Mouse (Mus musculus) urinary bladder, postnatal 25 days (tissue): Measurements from ENCODE around the gene Eml6.
"Not testable (repeated sequence)": the region's sequence is repeated elsewhere in the genome, so short reads cannot be mapped to it uniquely, and the experiment has no call there.

ENCODE experiments used
- DNase-seq: peaks from one replicate; pipeline ENCODE4 v3.0.0; 2022; ENCODE audit warnings: low spot score

Eml6 gene

DNA sequence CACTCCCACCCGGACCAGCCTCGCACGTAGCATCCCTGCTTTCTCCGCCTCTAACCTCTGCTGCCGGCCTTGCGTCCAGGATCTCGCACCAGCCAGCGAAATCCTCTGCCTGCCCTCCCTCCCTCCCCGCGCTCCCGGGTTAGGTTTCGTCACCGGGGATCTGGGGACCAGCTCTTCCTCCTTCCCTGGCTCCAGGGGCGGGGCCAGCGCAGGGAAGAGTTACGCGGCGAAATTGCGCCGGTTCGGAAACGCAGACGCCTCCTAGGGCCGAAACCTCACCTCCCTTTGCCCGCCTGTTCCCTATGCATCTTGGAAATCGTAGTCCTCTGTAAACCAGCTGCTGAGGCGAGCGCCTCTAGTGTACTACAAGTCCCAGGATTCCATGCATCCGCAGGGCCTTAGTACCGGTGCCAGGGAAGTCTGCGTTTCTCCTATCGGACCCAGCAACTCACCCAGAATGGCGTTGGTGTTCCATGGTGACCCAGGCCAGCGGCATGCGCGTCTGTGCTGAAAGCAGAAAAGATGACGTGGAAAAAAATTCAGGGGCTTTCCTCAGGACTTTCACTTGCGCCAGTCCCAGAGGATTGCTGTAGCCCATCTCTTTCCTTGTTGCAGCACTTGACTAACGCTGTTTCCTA is at the start of gene Eml6:
TSS of gene Eml6 (minus strand) at position 199 of the 638 bp plus-strand sequence.
- DNase-seq: peak; percentile 85

DNA sequence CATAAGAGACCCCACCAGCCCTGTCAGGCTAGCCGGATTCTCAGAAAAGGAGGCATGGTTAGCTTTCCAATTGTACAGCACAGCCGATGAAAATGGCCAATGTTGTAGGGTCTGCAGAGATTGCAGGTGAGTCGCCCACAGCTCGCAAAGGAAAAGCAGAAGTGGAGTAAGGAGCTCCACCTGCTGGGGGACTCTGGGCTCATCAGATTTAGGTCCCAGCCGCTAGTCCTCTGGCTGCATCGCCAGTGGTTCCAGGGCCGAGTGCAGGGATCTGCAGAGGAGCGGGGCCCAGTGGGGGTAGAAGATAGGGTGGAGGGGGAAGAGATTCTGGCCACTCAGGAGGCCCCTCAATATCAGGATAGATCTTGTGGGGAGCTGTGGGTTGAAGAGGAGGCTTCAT is 31.5 kb upstream of the Eml6 start:
- no peak for DNase-seq

DNA sequence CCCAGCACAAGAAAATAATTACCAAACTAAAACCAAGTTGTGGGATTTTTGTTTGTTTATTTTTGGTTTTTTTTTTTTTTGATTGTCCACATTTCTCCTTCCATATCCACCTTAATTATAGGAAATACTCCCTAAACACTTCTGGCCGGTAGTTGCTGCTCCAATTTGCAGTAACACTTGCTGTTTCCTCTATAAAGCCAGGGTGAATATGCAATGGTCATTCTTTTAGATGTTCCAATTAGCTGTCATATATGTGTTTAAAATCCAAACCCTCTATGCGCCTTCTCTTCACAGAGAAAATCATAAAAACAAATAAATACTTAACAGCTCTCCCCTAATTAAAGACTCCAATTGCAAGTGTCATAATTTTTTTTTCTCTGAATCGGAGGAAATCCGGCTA is 689 bp downstream of the Eml6 start:
- no peak for DNase-seq

DNA sequence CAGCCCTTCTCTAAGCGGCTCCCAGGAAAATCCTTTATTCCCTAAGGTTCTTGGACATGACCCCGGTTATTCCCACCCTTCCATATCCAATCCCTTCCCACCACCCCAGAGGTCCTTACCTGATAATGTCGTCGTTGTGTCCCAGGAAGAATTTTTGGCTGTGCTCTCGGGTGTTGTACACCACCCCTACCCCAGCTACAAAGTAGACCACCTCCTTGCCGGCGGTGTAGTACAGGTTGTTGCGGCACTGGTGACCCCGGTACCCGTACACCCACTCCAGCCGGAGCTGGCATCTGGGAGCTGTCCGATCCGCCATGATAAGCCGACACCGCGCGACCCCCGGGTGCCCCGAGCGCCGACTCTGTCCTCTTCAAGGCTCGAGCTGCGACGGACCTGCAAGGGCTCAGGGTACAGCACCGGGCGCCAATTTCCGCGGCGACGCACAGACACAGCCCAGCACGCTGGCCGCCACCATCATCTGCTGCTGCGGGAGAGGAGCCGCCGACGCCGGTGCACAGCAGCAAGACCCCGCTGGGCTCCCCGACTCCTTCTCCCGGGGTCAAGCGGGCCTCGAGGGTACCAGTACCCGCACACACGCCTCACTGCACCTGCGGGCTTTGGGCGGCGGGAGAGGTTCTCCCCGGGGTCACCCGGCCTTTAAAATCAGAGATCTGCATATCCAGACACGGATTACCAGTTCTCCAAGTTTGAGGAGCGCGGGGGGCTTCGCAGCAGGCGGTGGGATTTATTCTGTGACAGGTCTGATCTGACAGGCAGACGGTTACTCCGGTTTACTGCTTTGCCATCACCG is 1.4 kb downstream of the Eml6 start:
- DNase-seq: peak; percentile 27

DNA sequence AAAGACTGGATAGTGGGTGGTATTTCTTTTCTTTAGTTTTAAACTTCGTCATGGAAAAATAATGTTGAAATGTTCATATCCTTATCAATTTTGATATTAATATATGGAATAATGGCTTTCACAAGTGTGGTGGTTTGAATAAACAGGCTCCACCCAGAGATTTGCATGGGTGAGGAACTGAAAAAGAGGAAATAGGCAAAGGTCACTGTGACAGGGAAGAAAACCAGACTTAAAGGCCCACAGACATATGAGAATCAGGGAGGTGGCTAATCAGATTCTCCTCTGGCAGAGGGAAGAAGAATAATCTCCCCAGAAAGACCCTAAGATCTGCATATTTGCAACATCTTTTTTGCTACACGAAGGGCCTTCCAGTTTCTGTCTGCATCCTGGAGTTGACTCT is 39.6 kb downstream of the Eml6 start:
- no peak for DNase-seq

DNA sequence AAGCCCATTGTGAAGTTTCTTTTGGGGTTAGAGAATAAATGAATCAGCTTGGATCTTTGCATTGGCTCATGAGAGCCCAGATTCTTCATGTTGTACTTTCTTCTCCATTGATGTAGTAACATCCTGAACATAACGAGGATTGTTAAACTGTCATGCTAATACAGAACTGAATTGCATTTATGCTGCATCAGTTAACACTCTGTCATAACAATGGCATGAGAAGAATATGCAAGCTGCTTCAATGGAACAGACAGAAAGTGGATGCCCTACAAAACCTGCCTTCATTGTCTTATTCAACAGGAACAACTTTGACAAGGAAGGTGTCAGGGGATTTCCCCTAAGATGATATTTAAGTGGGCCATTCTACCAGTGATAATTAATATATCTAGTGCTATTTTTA is 57.0 kb downstream of the Eml6 start:
- DNase-seq: no peak

DNA sequence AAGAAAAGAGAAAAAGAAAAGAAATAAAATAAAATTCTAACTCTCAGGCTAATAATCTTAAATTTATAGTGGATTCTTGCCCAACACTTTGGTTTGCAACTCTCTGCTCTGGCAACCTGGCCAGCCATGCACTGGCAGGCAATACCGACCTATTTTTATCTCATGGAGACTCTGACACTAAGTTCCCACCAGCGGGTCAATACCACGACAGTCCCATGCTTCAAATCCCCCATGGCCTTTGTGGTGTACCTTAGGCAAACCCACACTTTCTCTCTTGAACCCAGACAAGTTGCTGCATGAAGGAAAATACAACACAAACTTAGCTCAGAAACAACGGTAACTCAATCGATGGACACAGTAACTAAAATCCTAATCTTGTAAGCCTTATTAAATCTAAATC is 66.5 kb downstream of the Eml6 start:
- DNase-seq: no peak

DNA sequence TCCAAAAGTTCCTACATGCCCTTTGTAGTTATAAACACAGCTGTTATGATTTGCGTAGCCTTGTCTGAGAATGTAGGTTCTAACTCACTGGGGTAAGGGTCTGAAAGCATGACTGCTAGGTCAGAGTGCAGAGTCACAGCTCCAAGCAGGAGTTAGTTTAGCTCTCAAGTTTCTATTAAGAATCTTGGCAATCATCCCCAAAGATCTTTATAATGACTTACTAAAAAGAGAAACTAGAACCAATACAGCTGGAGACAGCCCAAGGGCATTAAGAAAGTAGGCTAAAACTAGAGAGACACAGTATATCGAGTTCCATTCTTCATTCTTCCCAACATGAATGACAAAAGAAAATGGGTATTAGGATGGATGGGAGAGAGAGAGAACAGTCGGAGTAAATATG is 81.2 kb downstream of the Eml6 start:
- no peak for DNase-seq

DNA sequence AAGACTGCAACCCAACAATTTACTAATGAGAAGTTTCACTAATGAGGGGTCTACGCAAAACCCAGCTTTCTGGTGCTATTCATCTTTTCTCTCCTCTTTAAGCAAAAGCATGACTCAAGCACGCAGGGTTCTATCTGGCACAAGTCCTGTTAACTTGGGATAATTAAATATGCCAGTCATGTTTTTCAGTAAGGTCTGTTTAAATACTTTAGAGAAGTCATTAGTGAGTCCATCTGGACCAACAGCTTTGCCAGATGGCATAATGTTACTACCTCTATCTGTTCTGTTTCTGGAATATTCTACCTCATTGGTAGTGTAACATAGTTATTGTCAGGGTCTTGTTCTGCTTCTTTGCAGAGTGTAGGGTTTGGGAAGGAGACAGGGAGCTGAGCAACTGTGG is 101.5 kb downstream of the Eml6 start:
- DNase-seq: no peak

DNA sequence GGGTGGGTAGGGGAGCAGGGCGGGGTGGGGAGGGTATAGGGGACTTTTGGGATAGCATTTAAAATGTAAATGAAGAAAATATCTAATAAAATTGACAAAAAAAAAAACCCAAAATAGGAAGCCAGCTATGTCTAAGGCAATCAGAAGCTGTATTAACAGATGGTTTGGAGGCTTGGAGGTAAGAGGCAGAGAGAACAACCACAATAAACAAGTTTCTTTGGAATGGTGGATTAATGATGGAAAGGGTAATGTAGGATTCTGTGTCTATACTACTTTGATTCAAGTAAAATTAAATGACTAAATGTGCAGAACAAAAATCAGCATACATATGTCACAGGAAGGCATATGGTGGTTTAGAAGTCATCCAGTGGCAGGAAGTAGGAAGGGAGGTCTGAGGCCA is 102.0 kb downstream of the Eml6 start:
- DNase-seq: no peak

DNA sequence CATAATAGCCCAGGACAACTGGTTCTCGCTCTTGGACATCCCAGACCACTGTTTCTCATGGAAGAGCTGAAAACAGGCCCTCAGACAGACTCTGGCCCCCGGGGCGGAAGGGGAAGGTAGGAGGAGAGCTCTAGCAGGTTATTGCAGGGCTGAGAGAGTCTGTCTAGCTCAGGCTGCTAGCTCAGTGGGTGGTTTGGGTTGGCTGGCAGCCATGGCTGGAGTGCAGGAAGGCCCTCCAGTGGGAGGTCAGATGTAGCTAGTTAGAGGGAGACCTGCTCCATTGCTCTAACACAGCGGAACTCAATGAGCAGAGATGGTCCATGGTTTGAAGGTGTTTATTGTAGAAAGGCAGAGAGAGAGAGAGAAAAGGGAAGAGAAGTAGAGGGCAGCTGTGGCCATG is 112.7 kb downstream of the Eml6 start:
- DNase-seq: no peak

DNA sequence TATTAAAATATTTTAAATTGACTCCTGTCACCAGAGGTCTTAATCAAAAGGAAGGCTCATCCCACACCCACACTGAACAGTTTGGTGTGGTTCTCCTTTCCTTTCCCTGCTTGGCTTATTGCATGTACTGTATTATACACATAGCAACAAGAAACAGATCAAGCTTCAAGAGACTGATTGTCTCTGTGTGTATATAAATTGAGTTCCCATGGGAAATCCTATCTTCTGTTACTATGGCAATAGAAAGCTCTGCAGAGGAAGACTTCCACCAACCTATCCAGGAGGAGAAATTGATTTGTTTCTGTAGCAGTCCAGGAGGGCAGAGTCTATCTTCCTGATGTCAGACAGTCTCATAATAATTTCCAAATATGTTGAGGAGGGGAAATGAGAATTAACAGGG is 116.5 kb downstream of the Eml6 start:
- DNase-seq: no peak

DNA sequence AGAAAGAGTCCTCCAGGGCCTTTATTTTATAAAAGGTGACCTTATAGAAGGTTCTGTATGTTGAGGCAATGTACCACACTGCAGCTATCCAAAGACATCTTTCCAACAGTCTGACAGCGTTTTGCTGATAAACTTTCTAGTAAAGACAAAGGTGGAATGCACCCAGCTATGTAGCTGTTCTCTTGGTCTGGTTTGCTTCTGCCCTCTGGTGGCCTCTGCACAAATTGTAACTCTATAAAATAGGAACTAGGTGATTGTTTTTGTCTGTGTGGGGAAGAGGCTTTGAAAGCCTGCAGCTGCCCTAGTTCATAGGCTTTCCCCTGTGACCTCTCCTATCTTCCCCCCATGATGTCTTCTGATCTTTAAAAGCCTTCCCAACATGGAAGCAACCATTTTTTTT is 140.7 kb downstream of the Eml6 start:
- DNase-seq: peak; percentile 48

DNA sequence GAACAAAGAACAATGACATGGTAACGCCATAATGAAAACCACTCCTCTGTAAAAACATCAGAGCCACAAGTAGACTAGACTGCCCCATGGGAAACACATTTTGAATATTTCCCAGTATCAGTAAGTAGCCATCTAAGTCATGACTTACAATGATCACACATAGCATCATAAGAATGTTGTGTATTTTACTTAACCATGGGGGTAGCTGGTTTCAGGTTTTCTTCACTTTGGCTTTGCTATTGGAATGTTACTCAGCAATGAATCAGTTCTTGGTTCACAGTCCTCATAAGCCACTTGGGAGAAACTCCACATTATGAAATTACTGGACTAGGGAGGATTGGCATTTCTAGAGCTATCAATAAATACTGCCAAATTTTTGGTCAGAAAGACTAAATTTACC is 141.5 kb downstream of the Eml6 start:
- no peak for DNase-seq

DNA sequence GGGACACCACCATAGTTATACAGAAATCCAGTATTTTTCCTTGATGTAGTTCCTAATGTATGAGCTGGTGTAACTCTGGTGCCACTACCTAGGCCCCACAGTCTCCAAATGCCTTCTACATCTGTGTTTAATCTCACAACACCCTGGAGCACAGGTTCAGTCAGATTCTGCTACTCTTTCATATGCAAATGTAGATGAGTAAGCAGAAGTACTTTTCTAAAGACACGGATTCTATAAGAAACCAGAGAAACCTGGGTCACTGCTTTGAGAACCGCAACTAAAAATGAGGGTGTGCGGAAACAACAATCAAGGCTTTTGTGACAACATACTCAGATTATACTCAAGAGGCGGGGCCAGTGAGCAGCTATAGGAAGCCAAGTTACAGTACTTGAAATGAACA is 142.8 kb downstream of the Eml6 start:
- no peak for DNase-seq

DNA sequence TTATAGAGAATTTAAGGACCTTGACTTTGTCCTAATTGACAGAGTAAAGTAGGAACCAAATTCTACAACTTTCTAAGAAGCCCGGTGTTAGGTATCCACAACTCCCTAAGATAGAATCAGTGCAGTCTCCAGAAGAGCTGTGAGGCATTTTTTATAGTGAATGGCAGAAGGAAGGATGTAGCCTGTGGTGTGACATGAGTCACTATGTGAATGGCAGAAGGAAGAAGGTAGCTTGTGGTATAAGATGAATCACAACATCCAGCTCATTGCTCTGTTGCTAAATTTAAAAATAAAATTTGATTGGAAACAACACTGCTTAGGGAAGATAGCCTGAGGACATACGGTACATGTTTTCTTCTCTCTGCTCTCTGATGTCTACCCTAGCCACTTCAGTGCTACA is 146.2 kb downstream of the Eml6 start:
- DNase-seq: no peak

DNA sequence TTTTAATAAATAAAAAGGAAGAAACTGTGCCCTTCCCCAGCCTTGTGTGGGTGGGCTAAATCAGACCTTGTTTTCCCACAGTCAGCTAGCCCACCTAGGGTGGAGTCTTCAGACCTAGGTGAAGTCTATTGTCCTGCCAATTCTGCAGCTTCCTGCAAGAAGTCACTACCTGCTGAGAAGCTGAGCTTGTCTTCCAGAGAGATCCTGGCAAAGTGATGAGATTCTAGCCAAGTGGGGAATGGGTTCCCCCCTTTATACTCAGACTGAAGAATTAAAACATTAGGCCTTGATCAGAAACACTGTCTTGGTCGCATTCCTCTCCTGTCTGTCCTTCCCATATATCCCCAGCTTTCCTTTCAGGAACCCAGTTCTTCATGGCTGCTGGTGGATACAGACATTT is 147.9 kb downstream of the Eml6 start:
- DNase-seq: no peak

DNA sequence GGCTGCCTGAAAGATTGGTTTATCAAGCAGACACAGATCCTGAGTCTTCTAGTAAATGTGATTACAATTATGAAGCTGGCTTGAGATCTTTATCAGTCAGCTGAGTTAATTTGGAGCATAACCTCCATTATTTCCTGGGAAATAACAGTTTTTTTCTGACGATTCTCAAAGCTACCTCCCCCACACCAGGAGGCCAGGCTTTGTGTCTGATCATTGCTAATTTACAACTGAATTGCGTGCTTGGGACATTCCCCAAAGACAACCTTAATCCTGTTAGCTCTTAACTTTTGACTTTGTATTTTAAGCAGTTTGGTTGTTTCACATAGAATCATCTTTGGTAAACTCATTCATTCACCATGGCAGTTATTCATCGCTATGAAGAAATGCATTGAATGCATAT is 148.6 kb downstream of the Eml6 start:
- DNase-seq: no peak

DNA sequence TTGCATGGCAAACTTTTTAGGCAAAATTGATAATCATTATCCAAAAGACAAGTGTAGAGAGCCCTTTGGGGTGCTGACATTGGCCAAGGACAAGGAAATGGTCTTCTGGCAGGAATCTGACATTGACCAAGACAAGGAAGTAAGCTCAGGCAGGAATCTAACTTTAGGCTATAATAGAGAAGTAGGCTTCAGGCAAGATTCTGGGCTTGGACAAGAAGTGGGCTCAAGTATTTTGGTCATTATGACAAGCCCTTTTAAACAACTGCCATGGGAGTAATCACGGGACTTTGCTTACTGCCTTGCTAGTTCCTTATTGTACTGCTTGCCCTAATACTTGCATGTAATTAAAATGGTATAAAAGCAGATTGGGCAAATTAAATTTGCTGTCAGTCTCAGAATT is 151.1 kb downstream of the Eml6 start:
- not testable (repeated sequence) for DNase-seq

DNA sequence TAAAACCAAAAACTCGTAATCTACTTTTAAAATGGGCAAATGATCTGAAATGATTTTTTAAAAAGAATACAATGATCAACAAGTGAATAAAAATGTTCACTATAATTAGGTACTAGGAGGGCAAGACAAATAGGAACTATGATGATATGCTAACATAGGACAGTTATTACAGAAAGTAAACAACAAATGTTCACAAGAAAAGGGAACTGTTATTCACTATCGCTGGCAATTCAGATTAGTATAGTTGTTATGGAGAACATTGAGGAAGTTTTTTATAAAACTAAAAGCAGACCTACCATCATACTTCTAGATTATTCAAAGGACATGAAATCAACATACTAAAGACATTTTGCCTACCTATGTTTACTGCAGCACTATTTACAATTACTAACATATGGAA is 155.7 kb downstream of the Eml6 start:
- no peak for DNase-seq

DNA sequence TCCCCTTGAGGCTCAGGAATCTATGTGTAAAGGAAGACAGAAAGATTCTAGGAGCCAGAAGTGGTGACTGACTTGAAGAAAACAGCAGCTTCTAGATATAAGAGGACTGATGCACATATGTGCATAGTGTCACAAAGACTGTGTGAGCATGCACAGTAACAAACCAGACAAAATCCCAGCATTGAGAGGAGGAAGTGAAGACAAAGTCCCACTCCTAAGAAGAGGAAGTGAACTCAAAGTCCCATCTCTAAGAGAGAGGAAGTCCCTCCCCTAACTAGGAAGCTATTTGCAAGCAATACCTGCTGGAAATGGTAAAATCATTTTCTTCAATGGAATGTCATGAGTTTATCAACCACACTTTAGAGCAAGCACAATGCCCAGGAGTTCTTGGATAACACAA is 161.6 kb downstream of the Eml6 start:
- DNase-seq: no peak

DNA sequence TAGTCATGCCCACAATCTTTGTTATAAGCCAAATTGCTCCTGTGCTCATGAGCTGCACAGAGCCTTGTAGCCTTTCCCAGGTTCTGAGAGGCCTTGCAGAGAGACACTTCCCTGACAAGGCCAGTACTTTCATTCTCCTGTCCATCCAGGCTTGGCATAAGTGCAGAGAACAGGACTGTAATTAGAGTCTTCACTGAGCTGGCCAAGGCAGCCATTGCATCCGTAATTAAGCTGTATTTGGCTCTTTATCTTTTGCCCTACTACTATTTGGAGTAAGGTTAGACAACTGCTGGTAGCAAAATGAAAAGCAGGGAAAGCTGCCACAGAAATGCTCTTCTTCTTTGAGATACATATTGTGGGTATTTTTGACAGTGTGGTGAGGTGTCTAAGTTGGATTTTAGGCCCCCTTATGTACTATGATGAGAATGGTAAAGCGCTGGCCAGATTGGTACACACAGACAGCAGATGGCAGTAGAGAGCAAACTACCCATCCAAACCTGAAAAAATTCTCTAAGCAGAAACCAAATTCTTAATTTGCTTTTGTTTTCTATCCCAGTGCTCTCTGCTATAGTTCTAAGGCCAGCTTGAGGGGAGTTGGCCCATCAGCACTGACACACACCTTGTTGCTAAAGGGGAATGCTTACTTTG is 164.0 kb downstream of the Eml6 start:
- DNase-seq: peak; percentile 21

DNA sequence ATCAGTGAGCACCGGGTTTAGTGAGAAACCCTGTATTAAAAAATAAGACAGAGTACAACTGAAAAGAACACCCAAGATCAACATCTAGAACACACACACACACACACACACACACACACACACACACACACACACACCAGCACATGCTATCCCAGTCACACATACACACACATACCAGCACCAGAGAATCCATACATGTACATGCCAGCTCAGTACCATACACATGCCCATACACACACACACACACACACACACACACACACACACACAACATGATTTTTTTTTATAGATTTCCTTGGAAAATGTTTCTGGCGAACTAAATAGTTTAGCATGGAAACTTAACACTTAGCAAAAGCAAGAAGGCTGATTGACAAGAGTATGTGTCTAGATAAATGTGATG is 164.8 kb downstream of the Eml6 start:
- DNase-seq: no peak
